Mouse (Mus musculus) neural tube, embryonic 12.5 days (tissue): Measurements from ENCODE around the gene Dnah8. TPM values are rescaled to one million over a fixed set of nuclear protein-coding genes. Genes with fewer than 3 reads are reported as not detected.
"Not testable (repeated sequence)": the region's sequence is repeated elsewhere in the genome, so short reads cannot be mapped to it uniquely, and the experiment has no call there.

Source experiments
- ATAC-seq: fragments of 200-750 bp; cut with Nextera tagmentation; 2 replicates; pipeline ENCODE4 v1.8.0; 2017; ENCODE audit warnings: low read depth, mild to moderate bottlenecking, moderate TSS enrichment, moderate library complexity; ENCODE audit not compliant: low FRiP score
- H3K27ac ChIP-seq: fragments of 300-500 bp; sonication (generic); 2 replicates; pipeline ENCODE4 v1.5.1; 2016
- H3K27me3 ChIP-seq: fragments of 300-500 bp; sonication (generic); replicated peaks from 2 replicates; pipeline ENCODE4 v1.6.1; 2016; ENCODE audit warnings: mild to moderate bottlenecking
- H3K36me3 ChIP-seq: fragments of 300-500 bp; sonication (generic); 2 replicates; pipeline ENCODE4 v1.6.1; 2016; ENCODE audit warnings: mild to moderate bottlenecking
- H3K4me1 ChIP-seq: fragments of 300-500 bp; sonication (generic); 2 replicates; pipeline ENCODE4 v1.6.1; 2016
- H3K4me2 ChIP-seq: fragments of 300-500 bp; sonication (generic); replicated peaks from 2 replicates; pipeline ENCODE4 v1.6.1; 2016; ENCODE audit warnings: mild to moderate bottlenecking
- H3K4me3 ChIP-seq: fragments of 300-500 bp; sonication (generic); 2 replicates; pipeline ENCODE4 v1.5.1; 2016
- H3K9ac ChIP-seq: fragments of 300-500 bp; sonication (generic); 2 replicates; pipeline ENCODE4 v1.6.1; 2016; ENCODE audit warnings: mild to moderate bottlenecking
- H3K9me3 ChIP-seq: fragments of 300-500 bp; sonication (generic); 2 replicates; pipeline ENCODE4 v1.6.1; 2016; ENCODE audit warnings: mild to moderate bottlenecking
- WGBS: fragments of 180-500 bp; shearing (Covaris S2); methylation state at CpG from one replicate; pipeline ENCODE4 v1.1.7; 2016; 5-methylcytosine and 5-hydroxymethylcytosine counted together
- polyA plus RNA-seq: library from polyadenylated mRNA; unstranded; fragments of >200 nt; fragmentation: Nextera tagmentation; extraction: Ambion mirVana; gene quantifications from 2 replicates; pipeline ENCODE4 v1.2.1, GENCODE M21; 2016

Dnah8 gene
- polyA plus RNA-seq, 1 experiment from 2014 or later = 0.84 TPM

DNA sequence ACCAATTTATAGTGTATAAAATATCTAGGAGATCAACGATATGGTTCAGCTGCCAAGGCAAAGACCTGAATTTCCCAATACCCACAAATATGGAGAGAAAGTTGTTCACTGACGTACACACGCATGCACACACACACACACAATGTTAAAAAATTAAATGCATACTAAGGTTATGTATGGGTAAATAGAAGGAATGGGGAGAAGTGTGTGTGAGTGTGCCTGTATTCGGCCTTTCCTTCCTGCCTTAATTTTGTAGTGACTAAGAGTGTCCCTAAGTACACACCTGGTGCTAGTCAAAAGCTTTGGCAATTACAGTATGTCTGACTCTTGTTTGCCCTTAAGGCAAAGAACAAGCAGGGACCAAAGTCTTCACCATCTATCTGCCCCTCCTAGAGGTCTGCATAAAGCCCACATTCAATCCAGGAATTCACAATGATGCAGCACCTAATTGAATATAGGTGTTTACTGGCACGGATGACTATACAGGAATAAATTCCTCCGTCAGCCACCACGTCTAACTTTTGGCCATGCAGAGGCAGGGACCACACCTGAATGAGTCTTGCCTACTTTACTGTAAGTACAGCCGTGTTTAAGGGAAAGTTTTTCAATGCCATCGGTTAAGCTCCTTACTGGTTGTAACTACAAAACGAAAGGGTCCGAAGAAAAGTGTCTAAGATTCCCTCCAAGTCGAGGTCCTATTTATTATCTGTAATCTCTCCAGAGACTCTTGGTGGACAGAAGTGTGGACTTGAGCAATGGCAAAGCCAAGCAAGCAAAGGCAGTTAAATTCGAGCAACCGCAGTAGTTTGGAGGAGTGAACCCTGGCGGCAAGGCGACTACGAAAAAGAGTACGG, 12.7 kb upstream of the Dnah8 start:
- ATAC-seq = no peak
- WGBS = 28% methylated on average over 18 of the region's 18 CpGs

DNA sequence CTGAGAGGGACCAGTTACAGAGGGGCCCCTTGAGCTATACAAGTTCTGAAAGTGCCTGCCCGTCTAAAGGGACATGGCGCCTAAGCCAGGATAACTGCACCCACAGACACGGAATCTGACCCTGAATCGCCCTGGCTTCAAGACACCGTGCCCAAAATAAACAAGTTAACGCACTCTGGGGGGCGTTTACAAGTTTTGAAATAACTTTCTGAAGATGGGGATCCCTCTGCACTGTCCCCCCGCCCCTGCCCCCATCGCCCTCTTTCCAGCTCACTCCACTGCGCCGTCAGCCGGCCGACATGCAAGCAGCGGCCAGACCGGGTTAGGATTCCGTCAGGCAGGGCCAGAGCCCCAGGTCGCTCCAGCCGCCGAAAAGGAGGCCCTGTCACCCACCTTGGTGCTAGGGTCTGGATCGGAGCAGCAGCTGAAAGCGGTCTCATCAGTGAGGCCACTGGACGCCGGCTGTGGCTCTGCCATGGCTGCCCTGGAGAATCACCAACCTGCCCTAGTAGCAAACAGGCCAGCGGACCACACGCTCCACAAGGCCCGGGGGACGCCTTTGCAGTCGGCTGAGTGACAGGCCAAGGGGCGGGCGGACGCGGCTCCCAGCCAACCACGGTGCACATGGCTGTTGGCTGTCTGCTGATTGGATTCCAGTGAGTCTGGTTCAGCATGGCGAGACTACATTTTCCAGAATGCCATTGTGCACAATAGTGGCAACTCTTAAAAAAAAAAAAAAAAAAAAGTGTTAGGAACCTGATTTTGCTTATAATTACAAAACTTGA, 11.9 kb upstream of the Dnah8 start:
- H3K27ac ChIP-seq = peak overlapping the region; percentile 46; the same call in 1 of the 2 replicates

More for the DNA sequence above, 12.7 kb upstream of the Dnah8 start:
- Histone ChIP-seq H3K4me2 (peak overlapping the region; percentile 67), H3K9me3 (no peaks in the 10 kb centered on the region), H3K27ac (no peak overlapping the region), H3K4me1 (peaks cover 23% of the 10 kb centered on the region), H3K4me3 (peak overlapping the region; percentile 68), H3K9ac (peak overlapping the region; percentile 77), H3K36me3 (no peaks in the 10 kb centered on the region), H3K27me3 (no peaks in the 10 kb centered on the region)

GRCm38 (mm10) chr17:30613350-30613749, 10.8 kb upstream of the Dnah8 start:
- no peaks in the 10 kb centered on the region for H3K36me3 ChIP-seq
- H3K4me2 ChIP-seq = no peak overlapping the region
- H3K27ac ChIP-seq = no peak overlapping the region
- ATAC-seq = no peak
- H3K4me3 ChIP-seq = no peak overlapping the region
- peaks cover 10% of the 10 kb centered on the region for H3K4me1 ChIP-seq
- H3K27me3 ChIP-seq = no peaks in the 10 kb centered on the region
- no peaks in the 10 kb centered on the region for H3K9me3 ChIP-seq
- H3K9ac ChIP-seq = no peak overlapping the region

More for the DNA sequence above, 11.9 kb upstream of the Dnah8 start:
- H3K4me3 ChIP-seq = peak overlapping the region; percentile 68
- no peaks in the 10 kb centered on the region for H3K27me3 ChIP-seq
- H3K4me1 ChIP-seq = peaks cover 20% of the 10 kb centered on the region
- no peaks in the 10 kb centered on the region for H3K36me3 ChIP-seq
- peak; percentile 100 for ATAC-seq
- no peaks in the 10 kb centered on the region for H3K9me3 ChIP-seq
- peak overlapping the region; percentile 67 for H3K4me2 ChIP-seq
- peak overlapping the region; percentile 77 for H3K9ac ChIP-seq
- WGBS = under 1% methylated on average over 34 of the region's 34 CpGs

DNA sequence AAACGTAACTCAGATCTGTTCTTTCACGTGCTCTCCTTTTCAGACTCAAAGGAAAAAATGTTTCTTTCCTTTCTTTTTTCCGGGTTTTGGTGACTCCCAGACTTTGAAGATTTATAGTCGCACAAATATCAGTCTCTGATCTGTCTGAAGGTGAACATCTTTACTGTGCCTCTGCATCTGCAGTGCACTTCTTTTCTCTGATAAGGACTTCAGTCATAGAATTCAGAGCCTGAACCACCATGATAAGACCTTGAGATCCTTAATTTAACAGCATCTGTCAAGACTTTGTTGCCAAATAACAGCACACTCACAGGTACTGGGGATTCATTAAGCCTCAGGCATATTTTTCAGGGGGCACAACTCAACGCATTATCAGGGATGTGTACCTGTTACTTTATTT, 8.0 kb upstream of the Dnah8 start:
- H3K36me3 ChIP-seq = no peaks in the 10 kb centered on the region
- H3K27me3 ChIP-seq = no peaks in the 10 kb centered on the region
- no peak overlapping the region for H3K9ac ChIP-seq
- no peak overlapping the region for H3K4me3 ChIP-seq
- 90% methylated on average over 5 of the region's 5 CpGs for WGBS
- H3K27ac ChIP-seq = no peak overlapping the region
- H3K4me2 ChIP-seq = no peak overlapping the region
- peaks cover 9% of the 10 kb centered on the region for H3K4me1 ChIP-seq
- H3K9me3 ChIP-seq = no peaks in the 10 kb centered on the region
- no peak for ATAC-seq

GRCm38 (mm10) chr17:30618136-30618891, 5.8 kb upstream of the Dnah8 start:
- Histone ChIP-seq H3K4me1 (no peaks in the 10 kb centered on the region), H3K9me3 (no peaks in the 10 kb centered on the region), H3K27ac (no peak overlapping the region), H3K4me3 (no peak overlapping the region), H3K36me3 (no peaks in the 10 kb centered on the region), H3K4me2 (no peak overlapping the region), H3K9ac (no peak overlapping the region), H3K27me3 (no peaks in the 10 kb centered on the region)
- ATAC-seq = no peak
- WGBS = 84% methylated on average over 3 of the region's 3 CpGs

- Histone ChIP-seq H3K27me3 (no peaks in the 10 kb centered on the region), H3K4me2 (no peak overlapping the region), H3K27ac (no peak overlapping the region), H3K36me3 (no peaks in the 10 kb centered on the region), H3K4me3 (no peak overlapping the region), H3K9ac (no peak overlapping the region), H3K9me3 (no peaks in the 10 kb centered on the region), H3K4me1 (no peaks in the 10 kb centered on the region)
- WGBS = 52% methylated on average over 2 of the region's 2 CpGs
- no peak for ATAC-seq
These were observed 5.0 kb upstream of the Dnah8 start for GRCm38 (mm10) chr17:30619153-30619552.

- Histone ChIP-seq H3K4me3 (no peak overlapping the region), H3K4me2 (no peak overlapping the region), H3K27me3 (no peaks in the 10 kb centered on the region), H3K9ac (no peak overlapping the region), H3K36me3 (no peaks in the 10 kb centered on the region), H3K9me3 (no peaks in the 10 kb centered on the region), H3K27ac (no peak overlapping the region), H3K4me1 (no peaks in the 10 kb centered on the region)
- ATAC-seq = no peak
- 63% methylated on average over 2 of the region's 2 CpGs for WGBS
These were observed 3.6 kb upstream of the Dnah8 start for GRCm38 (mm10) chr17:30620548-30620947.

GRCm38 (mm10) chr17:30621450-30621849, 2.7 kb upstream of the Dnah8 start:
- Histone ChIP-seq H3K36me3 (no peaks in the 10 kb centered on the region), H3K27ac (no peak overlapping the region), H3K9ac (no peak overlapping the region), H3K4me1 (no peaks in the 10 kb centered on the region), H3K4me2 (no peak overlapping the region), H3K27me3 (no peaks in the 10 kb centered on the region), H3K4me3 (no peak overlapping the region), H3K9me3 (no peaks in the 10 kb centered on the region)
- ATAC-seq = no peak
- 71% methylated on average over 4 of the region's 4 CpGs for WGBS

GRCm38 (mm10) chr17:30623200-30623599, 954 bp upstream of the Dnah8 start:
- WGBS = 83% methylated on average over 3 of the region's 3 CpGs

DNA sequence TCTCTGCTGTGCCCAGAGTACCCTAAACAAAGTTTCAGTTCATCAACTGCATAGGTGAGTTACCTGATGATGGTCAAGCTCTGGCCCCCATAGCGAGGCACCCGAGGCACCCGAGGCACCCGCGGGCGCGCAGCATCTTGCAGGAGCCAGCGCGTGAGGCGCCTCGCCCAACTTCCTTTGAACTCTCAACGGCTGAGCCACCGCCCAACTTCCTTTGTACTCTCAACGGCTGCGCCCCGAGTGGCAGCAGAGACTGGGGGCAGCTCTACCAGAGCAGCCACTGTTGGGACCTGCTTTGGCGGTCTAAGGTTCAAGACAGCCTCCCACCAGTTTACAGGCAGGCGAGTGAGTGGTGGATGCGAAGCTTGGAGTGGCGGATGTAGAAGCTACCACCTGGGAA, 2.6 kb downstream of the Dnah8 start, which contains the start of gene Glo1:
Gene Glo1, minus strand, starts transcription at position 153 of the 400 bp plus-strand sequence.
- not testable (repeated sequence) for H3K4me1 ChIP-seq, H3K36me3 ChIP-seq, H3K9me3 ChIP-seq, H3K27ac ChIP-seq, ATAC-seq, H3K4me3 ChIP-seq, H3K4me2 ChIP-seq, H3K27me3 ChIP-seq, H3K9ac ChIP-seq
- whole genome bisulfite sequencing = no CpG with 5 or more reads among the region's 20 CpGs

More at GRCm38 (mm10) chr17:30623200-30623599, 954 bp upstream of the Dnah8 start:
- ATAC-seq = no peak
- no peaks in the 10 kb centered on the region for H3K27me3 ChIP-seq
- no peak overlapping the region for H3K4me2 ChIP-seq
- no peak overlapping the region for H3K27ac ChIP-seq
- H3K36me3 ChIP-seq = no peaks in the 10 kb centered on the region
- H3K4me3 ChIP-seq = no peak overlapping the region
- no peaks in the 10 kb centered on the region for H3K9me3 ChIP-seq
- H3K9ac ChIP-seq = no peak overlapping the region
- H3K4me1 ChIP-seq = no peaks in the 10 kb centered on the region

GRCm38 (mm10) chr17:30635367-30635766, 11.2 kb downstream of the Dnah8 start:
- Histone ChIP-seq H3K9ac (no peak overlapping the region), H3K27ac (no peak overlapping the region), H3K4me1 (no peaks in the 10 kb centered on the region), H3K4me2 (peak overlapping the region; percentile 23; the same call in 1 of the 2 replicates), H3K27me3 (no peaks in the 10 kb centered on the region), H3K36me3 (no peaks in the 10 kb centered on the region), H3K9me3 (no peaks in the 10 kb centered on the region), H3K4me3 (no peak overlapping the region)
- ATAC-seq = no peak
- WGBS = 35% methylated on average over 17 of the region's 17 CpGs

GRCm38 (mm10) chr17:30637714-30638113, 13.6 kb downstream of the Dnah8 start:
- no peaks in the 10 kb centered on the region for H3K9me3 ChIP-seq
- H3K9ac ChIP-seq = no peak overlapping the region
- no peaks in the 10 kb centered on the region for H3K4me1 ChIP-seq
- H3K4me2 ChIP-seq = no peak overlapping the region
- no peak for ATAC-seq
- 70% methylated on average over 1 of the region's 1 CpGs for WGBS
- H3K4me3 ChIP-seq = no peak overlapping the region
- H3K27ac ChIP-seq = no peak overlapping the region
- no peaks in the 10 kb centered on the region for H3K36me3 ChIP-seq
- H3K27me3 ChIP-seq = no peaks in the 10 kb centered on the region
